Mouse (Mus musculus): ENCODE data around the gene Bckdha.

Bckdha gene

DNA sequence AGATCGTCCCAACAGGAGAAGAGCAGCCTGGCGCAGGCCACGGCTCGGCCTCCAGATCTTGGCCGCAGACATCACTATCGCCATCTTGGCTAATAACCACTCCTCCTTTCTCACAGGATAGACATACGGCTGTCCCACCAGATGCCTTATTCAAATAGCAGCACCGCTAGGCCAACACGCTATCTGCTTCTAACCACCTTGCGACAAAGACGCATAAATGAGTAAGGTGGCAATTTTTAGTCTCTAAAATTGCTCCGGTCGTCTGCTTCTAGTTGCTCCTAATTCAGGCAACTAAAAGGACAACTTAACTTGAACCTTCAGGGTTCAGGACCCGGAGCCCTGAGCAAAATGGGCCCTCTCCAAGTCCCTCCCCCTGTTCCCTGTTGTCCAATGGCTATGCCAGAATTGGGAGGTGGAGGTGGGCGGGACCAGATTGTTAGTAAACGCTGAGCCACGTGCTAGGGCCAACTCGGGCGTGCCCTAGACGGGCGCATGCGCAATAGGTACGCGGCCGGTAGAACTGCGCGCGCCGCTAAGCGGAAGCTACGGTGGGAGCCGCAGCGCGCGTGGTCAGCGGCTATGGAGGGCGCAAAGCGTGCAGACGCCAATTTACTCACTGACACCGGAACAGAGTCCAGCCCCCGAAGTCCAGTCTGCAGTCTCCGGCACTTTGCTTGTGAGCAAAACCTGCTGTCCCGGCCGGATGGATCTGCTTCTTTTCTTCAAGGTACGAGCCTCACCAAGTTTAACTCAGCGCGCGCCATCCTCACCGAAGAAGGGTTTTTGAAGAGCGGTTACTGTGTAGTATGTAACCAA, at the start of gene Bckdha, which contains the start of gene Exosc5:
TSS of gene Bckdha (minus strand) at position 325 of the 816 bp plus-strand sequence.
TSS of gene Exosc5 (plus strand) at position 508 of the 816 bp plus-strand sequence.
- DNase-seq (ENCODE audit: low spot score in 2 of 2), result peak; percentile 99

DNA sequence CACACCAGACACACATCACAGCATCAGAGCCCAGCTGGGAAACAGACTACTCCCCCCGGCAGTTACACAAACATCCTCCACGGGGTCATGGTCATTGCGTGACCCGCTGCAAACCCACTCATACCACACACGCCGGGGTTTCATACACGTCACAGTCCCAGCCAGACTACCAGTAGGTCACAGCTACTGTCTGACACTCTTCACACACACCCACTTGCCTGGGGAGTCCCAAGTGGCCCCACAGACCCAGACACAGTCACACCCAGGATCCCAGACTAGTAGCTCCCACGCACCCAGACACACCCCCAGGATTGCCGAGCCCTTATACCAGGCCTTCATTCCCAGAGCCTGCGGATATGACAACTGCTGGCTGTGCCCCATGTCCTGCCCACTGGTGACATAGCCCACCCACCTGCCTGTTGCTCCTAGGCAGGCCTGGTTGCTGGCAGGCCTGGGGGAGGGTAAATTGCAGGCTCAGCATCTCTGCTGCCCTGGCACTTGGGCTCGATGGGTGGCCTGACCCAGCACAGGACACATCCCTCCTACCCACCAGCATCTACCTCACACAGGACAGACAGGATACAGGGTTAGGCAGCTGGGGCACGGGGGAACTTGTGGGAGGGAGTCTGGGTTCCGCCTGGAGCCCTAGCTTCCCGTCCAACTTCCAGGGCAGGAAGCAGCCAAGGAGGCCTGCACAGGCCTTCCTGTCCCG, 49.0 kb upstream of the Bckdha start:
- DNase-seq (ENCODE audit: low spot score in 2 of 2), result no peak

DNA sequence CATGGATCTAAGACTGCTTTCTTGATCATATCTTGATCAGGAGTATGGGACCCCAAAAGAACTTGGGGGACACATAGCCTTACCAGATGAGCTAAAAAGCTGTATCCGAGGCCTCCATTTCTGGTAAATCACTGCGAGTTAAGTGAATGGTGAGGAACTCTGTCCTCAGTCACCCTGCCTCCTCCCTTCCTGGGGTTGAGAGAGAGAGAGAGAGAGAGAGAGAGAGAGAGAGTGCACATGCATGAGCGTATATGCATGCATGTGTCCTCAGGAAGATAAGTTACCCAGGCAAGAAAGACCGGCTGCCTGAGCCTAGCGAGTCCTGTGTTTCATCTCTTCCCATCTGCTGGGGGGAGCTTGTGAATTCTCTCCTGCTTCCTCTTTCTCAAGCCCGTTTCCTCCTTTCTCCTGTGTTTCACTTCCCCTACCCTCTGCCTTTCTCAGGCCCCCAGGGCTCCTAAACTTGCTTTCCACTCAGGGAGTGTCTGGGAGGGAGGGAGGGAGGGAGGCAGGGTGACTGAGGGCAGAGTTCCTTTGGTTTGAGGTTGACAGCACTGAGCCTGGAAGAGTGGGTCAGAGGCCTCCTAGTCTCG, 47.9 kb upstream of the Bckdha start:
- no peak for DNase-seq (ENCODE audit: low spot score in 2 of 2)

DNA sequence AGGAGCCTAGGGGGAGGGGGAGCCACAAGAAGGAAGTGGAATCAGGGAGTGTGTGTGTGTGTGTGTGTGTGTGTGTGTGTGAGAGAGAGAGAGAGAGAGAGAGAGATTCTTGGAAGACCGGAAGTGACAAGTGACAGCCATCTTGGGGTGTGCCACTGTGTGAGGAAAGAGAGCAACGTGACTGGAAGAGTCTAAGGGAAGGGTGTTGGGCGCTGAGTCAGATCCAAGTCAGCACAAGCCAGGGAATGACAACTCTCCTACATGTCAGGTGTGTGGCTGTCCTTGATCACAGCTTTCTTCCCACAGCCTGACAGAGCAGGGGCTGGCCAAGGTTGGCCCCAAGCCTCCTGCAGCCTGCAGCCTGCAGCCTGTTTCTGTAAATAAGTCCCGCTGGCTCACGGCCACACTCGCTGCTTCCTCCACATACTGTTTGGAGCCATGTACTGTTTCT, 47.0 kb upstream of the Bckdha start:
- DNase-seq (ENCODE audit: low spot score in 2 of 2), result no peak

DNA sequence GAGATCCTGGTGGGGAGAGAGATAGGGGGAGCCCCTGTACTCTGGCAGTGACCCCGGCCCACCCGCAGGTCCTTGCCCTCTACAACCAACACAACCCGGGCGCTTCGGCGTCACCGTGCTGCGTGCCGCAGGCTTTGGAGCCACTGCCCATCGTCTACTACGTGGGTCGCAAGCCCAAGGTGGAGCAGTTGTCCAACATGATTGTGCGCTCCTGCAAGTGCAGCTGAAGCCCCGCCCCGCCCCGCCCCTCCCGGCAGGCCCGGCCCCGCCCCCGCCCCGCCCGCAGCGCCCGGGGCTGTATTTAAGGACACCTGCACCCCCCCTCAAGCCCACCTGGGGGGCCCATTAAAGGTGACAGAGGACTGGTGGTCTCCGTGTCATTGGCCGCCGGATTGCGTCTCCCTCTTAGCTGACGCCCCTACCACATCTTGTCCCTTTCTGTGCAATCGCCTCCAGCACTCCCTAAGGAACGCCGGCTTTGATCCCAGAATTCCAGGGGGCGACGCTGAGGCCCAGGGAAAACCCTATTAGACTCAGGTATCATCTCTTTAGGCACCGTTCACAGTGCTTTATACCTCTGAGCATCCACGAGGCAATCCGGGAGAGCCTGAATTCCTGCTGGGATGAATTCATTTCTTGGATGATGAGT, 46.1 kb upstream of the Bckdha start:
- no peak for DNase-seq (ENCODE audit: low spot score in 2 of 2)

DNA sequence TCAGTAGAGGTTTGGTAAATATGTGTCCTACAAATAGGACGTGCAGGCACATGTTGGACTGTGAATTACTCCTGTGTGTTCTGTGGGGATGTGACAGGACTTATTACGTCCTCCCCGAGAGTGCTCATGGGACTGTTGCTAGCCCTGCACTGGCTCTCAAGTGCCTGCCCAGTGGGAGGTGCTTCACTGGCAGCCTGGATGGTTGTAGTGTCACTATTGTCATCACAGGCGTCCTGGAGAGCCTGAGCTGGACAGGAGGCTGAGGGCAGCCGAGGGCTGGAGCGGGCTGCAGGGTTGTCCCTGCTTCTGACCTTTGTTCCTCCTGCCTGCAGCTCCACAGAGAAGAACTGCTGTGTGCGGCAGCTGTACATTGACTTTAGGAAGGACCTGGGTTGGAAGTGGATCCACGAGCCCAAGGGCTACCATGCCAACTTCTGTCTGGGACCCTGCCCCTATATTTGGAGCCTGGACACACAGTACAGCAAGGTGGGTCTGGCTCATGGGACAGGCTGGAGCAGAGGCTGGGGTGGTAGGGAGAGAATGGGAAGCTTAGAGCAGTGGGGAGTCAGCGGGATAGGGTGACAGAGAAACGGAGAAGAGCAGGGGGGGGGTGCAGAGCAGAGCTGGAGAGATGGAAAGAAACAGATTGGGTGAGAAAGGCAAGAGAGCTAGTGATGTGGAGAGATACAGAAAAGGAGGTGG, 45.2 kb upstream of the Bckdha start:
- DNase-seq (ENCODE audit: low spot score in 2 of 2), result peak in 1 of 2 experiments; percentile 8

DNA sequence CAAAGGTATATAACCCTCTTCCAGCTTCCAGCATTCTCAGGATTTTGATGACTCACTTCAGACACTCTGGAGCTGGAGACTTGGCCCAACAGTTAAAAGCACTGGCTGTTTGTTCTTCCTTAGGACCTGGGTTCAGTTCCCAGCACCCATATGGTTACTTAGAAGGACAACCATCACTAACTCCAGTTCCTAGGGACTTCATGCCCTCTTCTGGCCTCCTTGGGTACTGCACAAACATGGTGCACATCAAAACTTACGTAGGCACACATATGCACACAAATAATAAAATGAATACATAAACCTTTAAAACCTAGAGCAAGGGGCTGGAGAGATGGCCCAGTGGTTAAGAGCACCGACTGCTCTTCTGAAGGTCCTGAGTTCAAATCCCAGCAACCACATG, 43.6 kb upstream of the Bckdha start:
- DNase-seq (ENCODE audit: low spot score in 2 of 2), result no peak

DNA sequence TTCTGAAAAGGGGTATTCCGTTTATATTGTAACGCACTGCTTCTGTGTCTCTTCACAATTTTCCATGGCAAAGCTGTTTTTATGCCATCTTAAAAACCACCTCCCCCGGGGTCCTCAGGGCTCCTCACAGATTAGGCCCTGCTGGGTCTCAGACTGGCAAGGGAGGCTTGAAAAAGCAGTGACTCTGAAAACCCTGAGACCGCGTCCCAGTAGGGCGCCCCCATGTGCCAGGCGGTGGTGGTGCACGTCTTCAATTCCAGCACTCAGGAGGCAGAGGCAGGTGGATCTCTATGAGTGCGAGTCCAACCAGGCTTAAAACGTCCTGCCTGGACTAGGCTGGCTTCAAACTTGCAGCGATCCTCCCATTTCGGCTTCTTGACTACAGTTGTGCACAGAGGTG, 42.0 kb upstream of the Bckdha start:
- no peak for DNase-seq (ENCODE audit: low spot score in 2 of 2)

DNA sequence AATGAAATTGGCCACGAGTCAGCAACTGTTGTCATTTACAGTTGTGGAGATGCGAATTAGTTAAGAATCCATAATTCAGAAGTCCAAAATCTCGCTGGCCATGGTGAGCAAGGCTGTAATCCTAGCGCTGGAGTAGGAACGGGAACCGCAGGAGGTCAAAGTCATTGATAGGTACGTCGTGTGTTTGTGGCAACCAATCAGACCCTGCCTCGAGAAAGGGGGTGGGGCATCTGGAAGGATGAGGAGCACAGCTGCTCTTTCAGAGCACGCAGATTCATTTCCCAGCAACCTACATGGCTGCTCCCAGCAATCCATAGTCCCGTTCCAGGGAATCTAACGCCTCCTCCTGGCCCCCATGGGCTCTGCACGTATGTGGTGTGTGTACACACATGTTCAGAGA, 41.1 kb upstream of the Bckdha start:
- no peak for DNase-seq (ENCODE audit: low spot score in 2 of 2)

DNA sequence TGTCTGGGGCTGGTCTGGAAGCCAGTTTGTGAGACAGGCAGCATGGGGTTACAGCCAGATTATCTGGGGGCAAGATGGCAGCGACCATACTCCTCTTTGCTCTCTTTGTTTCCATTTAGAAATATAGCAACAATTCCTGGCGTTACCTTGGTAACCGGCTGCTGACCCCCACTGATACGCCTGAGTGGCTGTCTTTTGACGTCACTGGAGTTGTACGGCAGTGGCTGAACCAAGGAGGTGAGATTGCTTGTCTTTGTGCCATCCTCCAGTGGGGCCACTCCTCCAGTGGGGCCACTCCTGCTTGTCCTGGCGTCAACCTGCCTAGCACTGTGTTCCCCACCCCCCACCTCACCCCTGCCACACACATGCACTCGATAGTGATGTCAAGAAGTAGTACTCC, 35.3 kb upstream of the Bckdha start:
- no peak for DNase-seq (ENCODE audit: low spot score in 2 of 2)

DNA sequence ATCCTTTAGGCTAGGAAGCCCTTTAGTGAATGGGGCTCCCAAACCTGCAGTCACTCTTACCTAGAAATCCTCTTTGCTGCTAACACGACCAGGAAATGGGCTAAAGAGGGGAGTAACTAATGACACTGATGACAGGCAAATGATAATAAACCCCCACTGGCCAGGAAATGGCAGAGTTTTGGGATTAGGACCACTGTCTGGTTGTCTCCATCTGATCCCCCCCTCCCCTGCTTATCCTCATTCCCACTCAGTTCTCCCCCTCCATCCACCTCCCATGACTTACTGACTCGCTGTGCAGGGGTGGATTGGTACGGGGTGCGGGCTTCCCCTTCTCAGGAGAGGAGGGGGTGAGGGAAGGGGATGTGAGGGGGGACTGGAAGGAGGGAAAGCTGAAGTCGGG, 31.3 kb upstream of the Bckdha start:
- no peak for DNase-seq (ENCODE audit: low spot score in 2 of 2)

DNA sequence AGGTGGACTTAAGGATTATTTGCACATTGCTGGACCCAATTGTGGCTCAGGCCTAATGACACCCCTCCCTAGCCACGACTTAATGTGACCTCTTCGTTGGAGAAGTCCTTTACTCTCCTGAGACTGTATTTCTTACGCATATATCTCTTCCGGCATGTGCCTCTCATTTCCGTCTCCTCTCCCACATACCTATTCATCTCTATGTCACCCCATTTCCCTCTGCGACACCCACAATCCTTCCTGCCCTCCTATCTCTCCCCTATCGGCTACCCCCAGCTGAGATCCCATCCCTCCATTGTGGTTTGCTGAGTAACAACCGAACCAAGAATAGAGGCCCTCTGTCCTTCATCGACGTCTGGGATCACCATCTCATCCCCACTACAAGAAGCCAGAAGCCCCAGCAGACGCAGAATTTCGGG, 30.8 kb upstream of the Bckdha start:
- no peak for DNase-seq (ENCODE audit: low spot score in 2 of 2)

DNA sequence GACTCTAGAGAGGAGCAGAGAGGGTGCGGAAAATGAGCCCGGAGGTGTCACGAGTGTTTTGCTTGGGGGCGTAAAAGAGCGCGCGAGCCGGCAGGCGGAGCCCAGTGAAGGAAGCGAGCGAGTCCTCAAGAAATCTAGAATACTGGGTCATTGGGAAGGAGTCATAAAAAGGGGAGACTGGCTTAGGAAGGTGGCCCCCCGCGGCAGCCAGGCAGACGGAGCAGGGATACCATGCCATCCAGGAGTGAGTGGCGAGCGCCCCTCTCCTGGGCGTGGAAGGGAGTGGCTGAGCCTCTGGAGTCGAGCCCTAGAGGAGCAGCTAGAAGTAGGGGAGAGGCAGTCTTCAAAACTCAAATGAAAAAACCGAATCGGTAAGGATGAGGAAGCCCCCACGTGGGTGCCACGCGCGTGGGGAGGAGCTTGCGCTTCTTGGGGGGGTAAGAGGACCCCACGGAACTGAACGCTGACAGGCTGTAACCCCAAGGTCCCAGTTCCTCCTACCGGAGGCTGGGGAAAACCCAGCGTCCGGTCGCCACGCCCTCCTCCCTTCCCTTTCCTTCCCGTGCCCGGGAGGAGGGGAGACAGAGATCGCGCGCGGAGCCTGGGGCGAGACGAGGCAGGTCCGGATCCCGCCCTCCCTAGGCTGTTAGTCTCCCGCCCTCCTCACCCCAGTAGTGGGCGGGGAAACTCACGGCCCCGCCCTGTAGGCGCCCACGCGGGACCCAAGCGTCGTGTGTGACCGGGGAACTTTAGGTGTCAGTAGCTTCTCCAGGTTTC, 30.2 kb upstream of the Bckdha start:
- no peak for DNase-seq (ENCODE audit: low spot score in 2 of 2)

DNA sequence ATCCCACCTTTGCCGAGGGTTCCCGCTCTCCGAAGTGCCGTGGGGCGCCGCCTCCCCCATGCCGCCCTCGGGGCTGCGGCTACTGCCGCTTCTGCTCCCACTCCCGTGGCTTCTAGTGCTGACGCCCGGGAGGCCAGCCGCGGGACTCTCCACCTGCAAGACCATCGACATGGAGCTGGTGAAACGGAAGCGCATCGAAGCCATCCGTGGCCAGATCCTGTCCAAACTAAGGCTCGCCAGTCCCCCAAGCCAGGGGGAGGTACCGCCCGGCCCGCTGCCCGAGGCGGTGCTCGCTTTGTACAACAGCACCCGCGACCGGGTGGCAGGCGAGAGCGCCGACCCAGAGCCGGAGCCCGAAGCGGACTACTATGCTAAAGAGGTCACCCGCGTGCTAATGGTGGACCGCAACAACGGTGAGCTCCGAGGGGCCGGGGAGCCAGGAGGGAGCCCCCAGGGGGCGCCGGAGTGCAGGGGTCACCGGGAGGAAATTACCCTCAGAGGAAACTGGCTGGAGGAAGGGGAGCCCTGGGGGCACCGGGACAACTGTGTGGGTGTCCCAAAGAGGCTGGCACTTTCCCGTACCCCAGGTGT, 29.1 kb upstream of the Bckdha start:
- no peak for DNase-seq (ENCODE audit: low spot score in 2 of 2)

DNA sequence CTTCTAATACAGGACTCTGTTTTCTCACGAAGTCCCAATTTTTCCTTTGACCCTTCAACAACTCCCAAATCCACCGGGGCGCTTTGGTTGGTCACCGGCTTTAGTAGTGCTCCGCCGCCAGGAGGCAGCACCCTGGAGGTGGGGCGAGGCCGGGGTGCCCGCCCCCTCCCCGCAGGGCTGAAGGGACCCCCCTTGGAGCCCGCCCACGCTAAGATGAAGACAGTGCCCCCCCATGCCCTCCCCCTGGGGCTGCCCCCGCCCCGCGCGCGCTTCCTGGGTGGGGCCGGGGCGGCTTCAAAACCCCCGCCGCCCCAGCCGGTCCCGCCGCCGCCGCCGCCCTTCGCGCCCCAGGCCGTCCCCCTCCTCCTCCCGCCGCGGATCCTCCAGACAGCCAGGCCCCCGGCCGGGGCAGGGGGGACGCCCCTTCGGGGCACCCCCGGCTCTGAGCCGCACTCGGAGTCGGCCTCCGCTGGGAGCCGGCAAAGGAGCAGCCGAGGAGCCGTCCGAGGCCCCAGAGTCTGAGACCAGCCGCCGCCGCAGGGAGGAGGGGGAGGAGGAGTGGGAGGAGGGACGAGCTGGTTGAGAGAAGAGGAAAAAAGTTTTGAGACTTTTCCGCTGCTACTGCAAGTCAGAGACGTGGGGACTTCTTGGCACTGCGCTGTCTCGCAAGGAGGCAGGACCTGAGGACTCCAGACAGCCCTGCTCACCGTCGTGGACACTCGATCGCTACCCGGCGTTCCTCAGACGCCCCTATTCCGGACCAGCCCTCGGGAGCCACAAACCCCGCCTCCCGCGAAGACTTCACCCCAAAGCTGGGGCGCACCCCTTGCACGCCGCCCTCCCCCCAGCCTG, 28.1 kb upstream of the Bckdha start, which contains the start of gene Tgfb1:
TSS of gene Tgfb1 (plus strand) at position 323 of the 852 bp plus-strand sequence.
- no peak for DNase-seq (ENCODE audit: low spot score in 2 of 2)

DNA sequence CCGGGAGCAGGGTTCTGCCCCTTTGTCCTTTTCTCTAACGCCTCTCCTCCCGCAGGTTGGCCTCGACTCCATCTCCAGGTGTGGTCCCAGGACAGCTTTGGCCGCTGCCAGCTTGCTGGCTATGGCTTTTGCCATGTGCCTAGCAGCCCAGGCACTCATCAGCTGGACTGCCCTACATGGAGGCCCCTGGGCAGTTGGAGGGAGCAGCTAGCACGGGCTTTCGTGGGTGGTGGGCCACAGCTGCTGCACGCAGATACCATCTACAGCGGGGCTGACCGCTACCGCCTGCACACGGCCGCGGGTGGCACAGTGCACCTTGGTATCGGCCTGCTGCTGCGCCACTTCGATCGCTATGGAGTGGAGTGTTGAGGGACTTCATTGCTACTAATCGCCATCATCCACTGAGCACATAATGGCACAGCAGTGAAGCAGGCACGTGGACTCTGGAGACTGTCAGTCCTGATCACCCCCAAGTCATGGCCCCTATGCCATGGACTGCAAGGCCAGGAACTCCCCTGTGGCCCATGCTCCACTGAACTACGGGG, 27.2 kb upstream of the Bckdha start:
- no peak for DNase-seq (ENCODE audit: low spot score in 2 of 2)

DNA sequence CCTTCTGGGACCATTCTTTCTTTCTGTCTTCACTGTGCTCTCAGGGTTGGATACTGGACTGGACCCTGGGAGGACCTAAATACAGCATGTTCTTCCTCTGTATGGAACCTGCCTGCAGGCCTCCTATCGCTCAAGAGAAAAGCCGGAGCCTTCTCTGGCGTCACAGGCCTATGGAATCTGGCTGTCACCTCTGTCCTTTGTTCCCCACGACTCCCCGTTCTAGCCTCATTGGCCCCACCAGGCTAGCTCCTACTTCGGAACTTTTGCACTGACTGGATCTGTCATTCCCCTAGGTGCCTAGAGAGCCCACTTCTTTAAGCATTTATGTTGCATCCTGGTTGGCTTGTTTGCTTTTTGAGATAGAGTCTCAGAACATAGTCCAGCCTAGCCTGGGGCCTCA, 25.9 kb upstream of the Bckdha start:
- no peak for DNase-seq (ENCODE audit: low spot score in 2 of 2)

DNA sequence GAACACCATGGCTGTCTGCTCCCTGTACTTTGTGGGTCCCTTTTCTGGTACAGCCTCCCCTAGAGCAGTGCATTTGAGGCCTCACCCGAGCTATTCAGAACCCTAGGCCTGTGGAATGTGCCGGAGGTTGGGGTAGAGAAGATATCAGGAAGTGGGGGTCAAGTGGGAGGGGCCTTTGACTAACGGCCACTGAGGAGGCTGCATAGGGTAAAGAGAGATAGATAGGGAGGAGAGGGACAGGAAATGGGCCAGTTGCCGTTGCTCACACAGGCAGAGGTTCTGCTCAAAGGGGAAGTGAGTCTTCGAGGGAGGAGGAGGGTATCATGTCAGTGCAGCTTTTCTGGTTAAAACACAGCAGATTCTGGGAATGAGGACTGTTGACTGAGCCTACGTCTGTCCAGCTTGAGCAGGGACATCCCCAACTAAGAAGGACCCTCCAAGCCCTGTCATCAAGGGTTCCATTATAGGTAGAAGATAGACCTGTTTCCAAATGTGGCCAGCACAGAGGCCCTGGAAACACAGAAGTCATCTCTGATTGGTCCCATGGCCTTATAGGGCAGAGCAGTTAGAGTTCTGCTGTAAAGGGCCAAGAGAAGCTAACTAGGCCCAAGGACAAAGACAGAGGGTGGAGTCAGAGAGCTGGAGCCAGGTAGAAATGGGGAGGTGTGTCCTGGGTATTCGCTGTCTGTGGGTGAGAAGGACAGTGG, 24.8 kb upstream of the Bckdha start:
- DNase-seq (ENCODE audit: low spot score in 2 of 2), result no peak
